Mouse (Mus musculus) R1 (cell line): ENCODE results near the gene Vmn1r93.
"Not testable (repeated sequence)": the region's sequence is repeated elsewhere in the genome, so short reads cannot be mapped to it uniquely, and the experiment has no call there.

ENCODE experiments used
- DNase-seq: peaks from one replicate; pipeline ENCODE4 v3.0.0-alpha.2; 2018; ENCODE audit warnings: low read depth, low spot score

The Vmn1r93 gene

DNA sequence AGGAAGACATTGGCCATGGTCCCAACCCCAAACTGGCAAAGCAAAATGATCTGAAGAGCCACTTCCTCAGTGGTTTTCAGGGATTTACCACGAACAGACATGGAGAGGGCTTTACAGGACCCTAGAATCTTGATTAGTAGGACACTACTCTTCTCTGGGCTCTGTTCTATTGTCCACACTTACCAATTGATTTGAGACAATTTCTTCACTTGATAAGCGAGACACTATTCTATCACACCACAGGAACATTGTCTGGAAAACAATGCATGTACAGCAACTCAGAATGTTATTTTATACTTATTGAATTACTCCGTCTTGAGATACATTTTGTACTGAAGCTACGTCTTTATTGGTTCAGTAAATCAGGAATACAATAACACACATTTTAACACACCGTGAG lies at the start of gene Vmn1r93:
Vmn1r93 (minus strand) TSS at position 101 of the 400 bp plus-strand sequence.
- not testable (repeated sequence) for DNase-seq

DNA sequence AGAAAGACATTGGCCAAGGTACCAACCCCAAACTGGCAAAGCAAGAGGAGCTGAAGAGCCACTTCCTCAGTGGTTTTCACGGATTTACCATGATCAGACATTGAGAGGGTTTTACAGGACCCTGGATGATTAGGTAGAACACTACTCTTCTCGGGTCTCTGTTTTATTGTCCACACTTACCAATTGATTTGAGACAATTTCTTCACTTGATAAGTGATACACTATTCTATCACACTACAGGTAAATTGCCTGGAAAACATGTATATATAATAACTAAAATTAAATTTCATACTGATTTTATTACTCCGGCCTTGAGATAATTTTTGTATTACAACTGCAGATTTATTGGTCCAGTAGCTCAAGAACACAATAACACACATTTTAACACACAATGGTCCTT lies 29.4 kb upstream of the Vmn1r93 start, which contains the start of gene Vmn1r94:
Vmn1r94 (minus strand) TSS at position 101 of the 400 bp plus-strand sequence.
- not testable (repeated sequence) for DNase-seq

DNA sequence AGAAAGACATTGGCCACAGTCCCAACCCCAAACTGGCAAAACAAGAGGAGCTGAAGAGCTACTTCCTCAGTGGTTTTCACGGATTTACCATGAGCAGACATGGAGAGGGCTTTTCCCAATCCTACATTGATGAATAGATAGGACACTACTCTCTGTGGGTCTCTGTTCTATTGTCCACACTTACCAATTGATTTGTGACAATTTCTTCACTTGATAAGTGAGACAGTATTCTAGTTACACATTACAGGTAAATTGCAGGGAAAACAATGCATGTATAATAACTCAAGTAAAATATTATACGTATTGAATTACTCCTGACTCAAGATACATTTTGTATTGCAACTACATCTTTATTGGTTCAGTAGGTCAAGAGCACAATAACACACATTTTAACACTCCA lies 16.4 kb downstream of the Vmn1r93 start, which contains the start of gene Gm16442:
Gm16442 (minus strand) TSS at position 101 of the 400 bp plus-strand sequence.
- not testable (repeated sequence) for DNase-seq

DNA sequence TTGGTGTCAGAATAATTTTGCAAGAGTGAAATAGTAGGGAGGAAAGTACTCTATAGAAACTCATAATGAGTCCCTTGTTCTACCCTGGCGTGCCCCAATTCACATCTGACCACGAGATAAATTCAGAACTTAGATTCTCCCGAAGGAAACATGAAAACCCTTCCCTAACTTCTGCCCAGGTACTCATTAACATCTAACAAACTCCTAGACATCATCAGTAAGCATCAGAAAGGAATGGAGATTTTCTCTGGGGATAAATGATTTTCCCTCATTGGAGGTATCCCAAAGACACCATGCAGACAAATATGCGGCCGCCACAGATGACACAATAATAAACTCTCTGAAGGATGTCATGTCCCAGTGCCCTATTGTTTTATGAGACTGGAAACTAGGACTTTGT lies 39.5 kb downstream of the Vmn1r93 start, which contains the start of gene Vmn1r91:
Vmn1r91 (plus strand) TSS at position 301 of the 400 bp plus-strand sequence.
- not testable (repeated sequence) for DNase-seq
